In the genomic region with DNA sequence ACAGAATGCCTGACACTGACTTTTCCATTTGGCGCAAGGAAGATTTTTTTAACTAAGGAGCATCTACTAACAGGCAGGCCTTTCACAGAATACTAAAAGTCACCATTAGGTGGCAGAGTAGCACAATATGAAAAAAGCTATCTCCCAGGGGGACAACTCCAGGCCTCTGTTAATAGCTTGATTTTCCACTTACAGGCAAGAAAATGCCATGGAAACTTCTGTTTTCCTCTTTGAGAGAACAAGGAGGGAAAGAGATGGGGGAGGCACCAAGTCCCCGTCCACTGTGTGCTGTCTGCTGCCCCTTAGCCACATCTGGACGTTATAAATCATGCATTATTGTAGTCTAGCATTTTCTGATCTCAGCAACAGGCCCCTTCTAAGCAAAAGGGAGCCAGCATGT, we compare ENCODE assay signal across 9 mouse cellular contexts.
DNase-seq lines count a peak whose midpoint lies in the region; ATAC-seq and TF ChIP-seq lines count a peak whose summit lies in the region.
"Had no signal": no experiment of that assay in that cellular context is flagged by ENCODE, and none has a peak within 500 bp of the region (broad histone marks: within the 10 kb centered on the region; RNA-seq: fewer than 3 reads in every experiment).

No protein-coding gene starts in this region.

- WGBS in hindbrain, embryonic 13.5 days, result 16% methylated on average over 3 of the region's 3 CpGs
- WGBS in midbrain, embryonic 16.5 days, result 14% methylated on average over 3 of the region's 3 CpGs

- no peak overlapping the region for H3K9ac ChIP-seq in hindbrain, embryonic 13.5 days
- no peak overlapping the region for H3K9ac ChIP-seq in midbrain, embryonic 16.5 days (ENCODE audit: low read depth, low read length)
- H3K9ac ChIP-seq: liver, embryonic 15.5 days had no signal

- H3K4me2 ChIP-seq in hindbrain, embryonic 13.5 days, result no peak overlapping the region
- no peak overlapping the region for H3K4me2 ChIP-seq in midbrain, embryonic 16.5 days (ENCODE audit: low read length)
- H3K4me2 ChIP-seq: liver, embryonic 15.5 days had no signal

- TF ChIP-seq CTCF in E14TG2a.4 (conservative IDR thresholded peaks at IDR 0.05; ENCODE audit: low read length), result peak; percentile 56

- H3K4me3 ChIP-seq in E14TG2a.4 (replicated peaks; ENCODE audit: low read length), result no peak overlapping the region
- H3K4me3 ChIP-seq in hindbrain, embryonic 13.5 days, result no peak overlapping the region
- no peak overlapping the region for H3K4me3 ChIP-seq in midbrain, embryonic 16.5 days (ENCODE audit: low read depth, low read length)
- H3K4me3 ChIP-seq: liver, embryonic 15.5 days had no signal

- no peaks in the 10 kb centered on the region for H3K36me3 ChIP-seq in E14TG2a.4 (ENCODE audit: insufficient read depth, low read length)
- no peaks in the 10 kb centered on the region for H3K36me3 ChIP-seq in hindbrain, embryonic 13.5 days
- H3K36me3 ChIP-seq in midbrain, embryonic 16.5 days (ENCODE audit: control insufficient read depth, insufficient read depth, low read length), result no peaks in the 10 kb centered on the region
- H3K36me3 ChIP-seq: liver, embryonic 15.5 days had no signal

- peak overlapping the region; percentile 78 for H3K27ac ChIP-seq in hindbrain, embryonic 13.5 days
- H3K27ac ChIP-seq in midbrain, embryonic 16.5 days (ENCODE audit: low read length), result peak overlapping the region; percentile 39
- H3K27ac ChIP-seq: liver, embryonic 15.5 days had no signal

- H3K4me1 ChIP-seq in E14TG2a.4 (replicated peaks; ENCODE audit: low read depth, low read length), result 0 out of 2 replicates have a peak, but pooled peaks cover 4% of the 10 kb centered on the region
- peaks cover 66% of the 10 kb centered on the region for H3K4me1 ChIP-seq in hindbrain, embryonic 13.5 days (replicated peaks)
- peaks cover 43% of the 10 kb centered on the region for H3K4me1 ChIP-seq in midbrain, embryonic 16.5 days (ENCODE audit: control insufficient read depth, insufficient read depth, low read length)
- H3K4me1 ChIP-seq: liver, embryonic 15.5 days had no signal

- ATAC-seq in hindbrain, embryonic 13.5 days (ENCODE audit: low FRiP score), result no peak
- ATAC-seq in midbrain, embryonic 16.5 days, result peak; percentile 11; the same call in 1 of the 2 replicates

- peak; percentile 7 to 10 for DNase-seq in cerebellum, adult 18-20 months
- no peak for DNase-seq in cerebellum, adult 9-11 months
- DNase-seq in embryo, embryonic 11.5 days (ENCODE audit: low read depth, low spot score), result peak; percentile 83
- peak; percentile 52 for DNase-seq in layer of hippocampus, adult 9-11 months
- no peak for DNase-seq in spleen, adult 18-20 months

- no peaks in the 10 kb centered on the region for H3K27me3 ChIP-seq in E14TG2a.4 (ENCODE audit: insufficient read depth, low read length)
- 0 out of 2 replicates have a peak, but pooled peaks cover 3% of the 10 kb centered on the region for H3K27me3 ChIP-seq in hindbrain, embryonic 13.5 days
- no peaks in the 10 kb centered on the region for H3K27me3 ChIP-seq in midbrain, embryonic 16.5 days (ENCODE audit: control insufficient read depth, insufficient read depth, low read depth, low read length)
- H3K27me3 ChIP-seq: liver, embryonic 15.5 days had no signal

- H3K9me3 ChIP-seq in E14TG2a.4 (ENCODE audit: low read length), result no peaks in the 10 kb centered on the region
- no peaks in the 10 kb centered on the region for H3K9me3 ChIP-seq in hindbrain, embryonic 13.5 days
- H3K9me3 ChIP-seq in midbrain, embryonic 16.5 days (replicated peaks; ENCODE audit: control insufficient read depth, low read length, poor library complexity, severe bottlenecking), result no peaks in the 10 kb centered on the region
- H3K9me3 ChIP-seq: liver, embryonic 15.5 days had no signal

Comparison
In these comparisons a context has a peak if more than half of its experiments do, and no peak if none do; other contexts are left out.
1. DNase-seq: peak in cerebellum, adult 18-20 months (2 of 2), embryo, embryonic 11.5 days (single experiment) and layer of hippocampus, adult 9-11 months (single experiment); none in cerebellum, adult 9-11 months (single experiment) and spleen, adult 18-20 months (0 of 2).